Mouse (Mus musculus): ENCODE data around the gene Olfr288. TPM values are rescaled to one million over a fixed set of nuclear protein-coding genes. Genes with fewer than 3 reads are reported as not detected.

Gene Olfr288
- total RNA-seq, 2 experiments from 2014 or later = not detected

DNA sequence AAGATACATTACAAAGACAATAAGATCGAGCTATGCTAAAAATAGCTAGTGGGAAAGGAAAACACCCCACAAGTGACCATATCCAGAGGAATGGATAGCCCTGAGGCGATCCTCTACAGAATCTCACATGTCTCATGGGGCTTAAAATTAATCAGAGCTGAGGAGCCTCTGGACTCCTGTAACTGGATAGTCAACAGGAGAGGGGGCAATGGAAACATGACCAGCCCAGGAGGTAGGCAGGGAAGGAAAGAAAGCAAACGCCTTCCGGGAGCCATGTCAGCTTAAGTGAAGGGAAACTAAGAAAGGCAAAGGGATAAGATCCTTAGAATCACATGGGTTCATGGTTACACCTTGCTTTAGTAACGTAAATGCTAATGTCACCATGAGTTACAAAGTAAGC is 54.5 kb downstream of the Olfr288 start:
- intact Hi-C loops (cut with DNase I) = no loop called here
- DNase-seq (ENCODE audit: extremely low spot score in 1 of 2, low spot score in 2 of 2) = no peak

DNA sequence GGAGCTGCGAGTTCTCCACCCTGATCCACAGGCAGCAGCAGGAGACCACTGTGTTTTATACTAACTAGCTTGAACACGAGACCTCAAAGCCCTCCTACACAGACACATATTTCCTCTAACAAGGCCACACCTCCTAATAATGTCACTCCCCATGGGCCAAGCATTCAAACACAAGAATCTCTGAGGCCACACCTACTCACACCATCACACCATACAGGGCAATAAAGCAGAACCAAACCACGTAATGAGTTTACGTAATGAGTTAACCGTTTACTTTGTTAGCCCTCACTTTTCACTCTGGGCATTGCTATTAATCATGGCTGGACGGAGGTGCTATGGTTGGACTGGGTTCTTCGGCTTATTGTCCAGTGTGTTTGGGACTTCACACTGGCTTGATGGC is 55.6 kb downstream of the Olfr288 start:
- no peak for DNase-seq (ENCODE audit: extremely low spot score in 1 of 2, low spot score in 2 of 2)
- intact Hi-C loops (cut with DNase I) = no loop called here

DNA sequence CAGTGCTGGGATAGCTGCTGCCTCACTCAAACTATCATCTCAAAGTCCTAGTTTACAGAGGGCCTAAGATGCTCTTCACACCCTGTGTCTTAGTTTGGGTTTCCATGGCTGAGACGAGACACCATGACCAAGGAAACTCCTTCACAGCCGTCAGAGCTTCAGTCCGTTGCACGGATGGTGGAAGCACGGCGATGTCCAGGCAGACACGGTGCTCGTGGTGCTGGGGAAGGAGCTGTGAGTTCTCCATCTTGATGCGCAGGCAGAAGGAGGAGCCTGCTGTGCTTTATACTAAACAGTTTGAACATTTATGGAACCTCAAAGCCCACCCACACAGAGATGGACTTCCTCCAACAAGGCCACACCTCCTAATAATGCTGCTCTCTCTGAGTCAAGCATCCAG is 58.5 kb downstream of the Olfr288 start:
- DNase-seq (ENCODE audit: extremely low spot score in 1 of 2, low spot score in 2 of 2) = no peak
- intact Hi-C loops (cut with DNase I) = no loop called here

Other genes starting within 250 kb of the Olfr288 start
- gene Tmem106c, start 231.3 kb downstream of the Olfr288 start, total RNA-seq (2021) = 10 to 100 TPM; 13.0 to 17.2 TPM
- gene Col2a1, start 190.8 kb downstream of the Olfr288 start, total RNA-seq (2021) = 1 to 10 TPM in 1 of 2 experiments, under 1 TPM in 1; 0.63 to 1.1 TPM
- gene Pfkm, start 103.0 kb downstream of the Olfr288 start, total RNA-seq (2021) = 100 to 1,000 TPM; 267 to 286 TPM
- 10 to 100 TPM; 13.6 to 14.1 TPM for gene Senp1, start 101.8 kb downstream of the Olfr288 start, total RNA-seq (2021)
- 10 to 100 TPM; 36.2 to 41.8 TPM for gene Asb8, start 29.9 kb downstream of the Olfr288 start, total RNA-seq (2021)
- 10 to 100 TPM; 43.7 to 49.0 TPM for gene Ccdc184, start 28.4 kb downstream of the Olfr288 start, total RNA-seq (2021)
- gene Gm44579, start 25.4 kb upstream of the Olfr288 start, total RNA-seq (2021) = not detected
- gene Olfr287, start 25.5 kb upstream of the Olfr288 start, total RNA-seq (2021) = 1 to 10 TPM in 1 of 2 experiments, not detected in 1; 1.6 TPM
- gene Olfr286, start 38.9 kb upstream of the Olfr288 start, total RNA-seq (2021) = not detected
- not detected for gene H1fnt, start 61.8 kb upstream of the Olfr288 start, total RNA-seq (2021)
- 1 to 10 TPM; 8.7 to 8.9 TPM for gene Zfp641, start 100.6 kb upstream of the Olfr288 start, total RNA-seq (2021)
- not detected for gene Olfr285, start 121.8 kb upstream of the Olfr288 start, total RNA-seq (2021)
- gene Olfr284, start 145.4 kb upstream of the Olfr288 start, total RNA-seq (2021) = not detected
- gene Olfr283, start 185.4 kb upstream of the Olfr288 start, total RNA-seq (2021) = not detected
- not detected for gene Olfr282, start 235.7 kb upstream of the Olfr288 start, total RNA-seq (2021)

Measured in left cerebral cortex, postnatal 10 days (tissue).